Mouse (Mus musculus) regulatory T cell (primary cell): Measurements from ENCODE around the gene Ano6.
"Not testable (repeated sequence)": the region's sequence is repeated elsewhere in the genome, so short reads cannot be mapped to it uniquely, and the experiment has no call there.

Source experiments
- in situ Hi-C: fragments of 300-600 bp; cut with MboI, MseI; formaldehyde crosslinking; loops from one replicate; pipeline ENCODE4 v1.15.1; 2025; ENCODE audit warnings: high pct_unique_total_duplicates

Ano6 gene

GRCm38 (mm10) chr15:95823383-95824306 lies 33.0 kb downstream of the Ano6 start:
- in situ Hi-C loops, result loop anchor here (5.0 kb wide), 1 partner anchor 44 kb away; no protein-coding TSS in a partner anchor

DNA sequence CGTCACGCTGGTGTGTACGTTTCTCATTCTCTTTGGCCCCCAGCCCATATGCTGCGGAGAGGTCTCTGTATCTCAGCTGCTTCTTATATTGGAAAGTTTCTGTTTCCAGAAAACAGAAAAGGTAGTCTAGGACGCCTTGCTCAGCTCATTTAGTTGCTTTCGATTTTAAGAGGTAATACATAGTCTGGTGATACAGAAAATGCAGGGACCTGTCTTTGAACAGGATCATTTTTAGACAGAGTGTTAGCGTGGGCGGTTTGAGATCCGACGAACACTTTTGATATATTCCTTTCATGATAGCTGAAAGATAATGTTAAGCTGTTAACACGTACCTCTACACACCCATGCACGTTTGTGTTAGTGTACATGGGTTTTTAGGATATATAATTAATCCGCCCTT lies 35.9 kb downstream of the Ano6 start:
- in situ Hi-C loops, result no loop called here

DNA sequence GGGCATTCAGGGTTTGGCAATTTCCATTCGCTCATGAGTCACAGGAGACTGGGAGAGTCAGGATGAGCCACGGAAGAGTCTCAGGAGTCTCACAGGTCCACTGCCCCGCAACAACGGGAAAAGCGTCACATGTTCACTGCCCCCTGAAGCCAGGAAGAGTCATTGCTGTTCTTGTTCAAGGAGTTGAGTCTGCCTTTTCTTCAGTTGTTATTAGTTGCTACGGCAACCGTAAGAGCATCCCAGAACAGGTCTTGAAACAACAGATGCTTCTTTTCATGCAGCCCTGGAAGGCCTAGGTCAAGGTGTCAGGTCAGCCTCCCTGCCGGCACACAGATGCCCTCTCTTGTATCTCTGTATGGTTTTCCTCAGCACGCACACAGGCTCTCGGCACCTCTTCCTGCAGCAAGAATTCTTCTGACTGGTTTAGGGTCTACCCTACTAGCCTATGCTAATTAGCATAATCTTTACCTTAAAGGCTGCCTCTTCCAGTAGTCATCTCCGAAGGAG lies 36.9 kb downstream of the Ano6 start:
- in situ Hi-C loops, result no loop called here

DNA sequence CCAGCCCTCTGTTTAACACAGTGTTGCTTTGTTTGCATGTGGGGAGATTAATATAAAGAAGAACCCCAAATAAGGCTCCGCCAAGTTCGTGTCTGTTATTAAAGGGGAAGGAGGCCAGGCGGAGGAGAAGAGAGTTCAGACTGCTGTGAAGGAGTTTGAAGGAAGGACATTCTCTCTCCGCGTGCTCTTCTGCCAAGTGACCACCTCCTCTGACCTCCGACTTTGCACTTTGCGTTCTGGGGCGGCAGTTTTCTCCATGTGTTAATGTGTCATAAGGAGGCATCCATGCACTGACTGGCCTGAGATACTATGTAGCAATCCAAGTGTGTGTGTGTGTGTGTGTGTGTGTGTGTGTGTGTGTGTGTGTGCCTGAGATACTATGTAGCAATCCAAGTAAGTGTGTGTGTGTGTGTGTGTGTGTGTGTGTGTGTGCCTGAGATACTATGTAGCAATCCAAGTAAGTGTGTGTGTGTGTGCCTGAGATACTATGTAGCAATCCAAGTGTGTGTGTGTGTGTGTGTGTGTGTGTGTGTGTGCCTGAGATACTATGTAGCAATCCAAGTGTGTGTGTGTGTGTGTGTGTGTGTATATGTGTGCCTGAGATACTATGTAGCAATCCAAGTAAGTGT lies 37.5 kb downstream of the Ano6 start:
- in situ Hi-C loops, result not testable (repeated sequence)

DNA sequence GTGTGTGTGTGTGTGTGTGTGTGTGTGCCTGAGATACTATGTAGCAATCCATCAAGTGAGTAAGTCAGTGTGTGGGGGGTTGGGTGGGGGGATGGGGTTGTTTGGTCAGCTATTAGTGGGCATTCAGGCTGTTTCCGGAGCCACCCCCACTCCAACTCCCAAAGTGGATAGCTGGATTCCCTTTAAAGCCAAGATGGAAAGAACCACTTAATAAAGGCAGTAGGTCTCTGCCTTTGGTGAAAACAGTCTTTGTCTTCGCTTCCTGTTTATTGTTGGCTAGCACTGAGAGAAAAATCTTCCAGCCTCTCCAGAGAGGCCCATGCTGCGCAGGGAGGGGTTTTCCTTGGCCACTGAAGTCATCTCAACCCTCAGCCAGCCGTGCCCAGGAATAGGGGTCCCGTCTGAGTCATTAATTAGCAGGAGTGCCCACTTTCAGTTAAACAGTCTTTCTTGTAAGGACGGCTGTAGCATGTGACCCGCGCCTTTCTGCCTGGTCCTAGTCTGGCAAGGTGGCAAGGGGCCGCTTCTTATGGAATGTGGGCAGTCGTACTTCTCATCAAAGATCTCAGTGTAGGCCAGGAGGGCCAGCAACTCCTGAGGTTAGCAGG lies 38.1 kb downstream of the Ano6 start:
- in situ Hi-C loops, result no loop called here

DNA sequence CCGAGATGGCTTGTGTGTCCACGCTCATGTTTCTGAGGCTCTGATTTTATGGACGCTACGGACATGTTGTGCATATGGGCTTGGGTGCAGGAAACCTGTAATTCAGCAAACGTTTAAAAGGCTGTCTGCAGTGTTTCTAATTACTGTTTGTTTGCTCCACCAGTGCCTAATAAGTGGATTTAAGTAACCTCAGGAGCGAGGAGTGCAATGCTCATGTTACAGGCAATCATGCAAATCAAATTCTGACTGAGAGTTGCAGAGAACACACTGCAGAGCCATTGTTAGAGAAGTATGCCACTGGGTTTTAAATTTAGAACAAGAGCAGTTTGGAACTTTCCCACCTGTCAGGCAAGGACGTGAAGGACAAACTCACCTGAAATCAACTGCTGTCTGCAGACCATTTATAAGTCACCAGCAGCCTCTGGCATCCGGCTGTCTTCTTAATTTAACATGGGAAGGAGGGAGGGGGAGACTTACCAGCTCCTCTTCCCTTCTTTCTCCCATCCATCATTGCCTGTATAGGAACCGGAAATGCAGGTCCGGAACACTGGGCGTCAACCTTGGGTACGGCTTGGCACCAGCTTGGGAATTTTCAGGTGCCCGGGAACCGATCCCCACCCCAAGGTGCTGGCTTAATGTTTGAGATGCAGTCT lies 39.0 kb downstream of the Ano6 start:
- in situ Hi-C loops, result no loop called here

DNA sequence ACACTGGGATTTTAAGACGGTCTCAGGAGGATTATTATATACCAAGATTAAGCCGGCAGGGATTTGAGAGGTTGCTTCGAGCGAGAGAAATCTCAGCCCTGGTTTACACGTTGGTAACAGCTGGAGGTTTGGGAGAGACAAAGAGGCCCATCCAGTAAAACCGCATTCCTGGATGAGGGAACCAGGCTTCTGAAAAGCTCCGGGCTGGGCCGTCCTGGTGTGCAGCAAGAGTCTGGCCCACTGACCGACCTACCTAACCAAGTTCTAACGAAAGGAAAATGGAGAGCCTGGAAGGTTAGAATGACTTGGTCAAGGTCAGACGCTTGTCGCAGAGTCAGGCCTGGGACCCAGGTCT lies 39.5 kb downstream of the Ano6 start:
- in situ Hi-C loops, result no loop called here

GRCm38 (mm10) chr15:95833292-95833691 lies 42.6 kb downstream of the Ano6 start:
- in situ Hi-C loops, result no loop called here

DNA sequence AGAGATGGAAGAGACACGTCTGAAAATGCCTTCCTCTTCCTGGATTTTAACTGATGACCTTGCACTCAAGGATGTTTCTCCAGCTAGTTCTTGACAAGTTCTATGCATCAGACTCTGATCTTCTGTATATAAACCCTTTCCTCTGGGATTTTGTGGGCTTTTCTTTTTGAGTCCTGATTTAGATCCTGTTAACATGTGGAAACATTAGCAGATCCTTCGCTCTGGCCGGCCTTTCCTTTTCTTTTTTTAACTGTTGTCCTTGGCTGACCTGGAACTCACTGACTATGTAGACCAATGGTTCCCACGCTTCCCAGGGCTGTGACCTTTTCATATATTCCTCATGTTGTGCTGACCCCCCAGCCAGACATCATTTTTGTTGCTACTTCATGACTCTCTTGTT lies 45.4 kb downstream of the Ano6 start:
- in situ Hi-C loops, result no loop called here

DNA sequence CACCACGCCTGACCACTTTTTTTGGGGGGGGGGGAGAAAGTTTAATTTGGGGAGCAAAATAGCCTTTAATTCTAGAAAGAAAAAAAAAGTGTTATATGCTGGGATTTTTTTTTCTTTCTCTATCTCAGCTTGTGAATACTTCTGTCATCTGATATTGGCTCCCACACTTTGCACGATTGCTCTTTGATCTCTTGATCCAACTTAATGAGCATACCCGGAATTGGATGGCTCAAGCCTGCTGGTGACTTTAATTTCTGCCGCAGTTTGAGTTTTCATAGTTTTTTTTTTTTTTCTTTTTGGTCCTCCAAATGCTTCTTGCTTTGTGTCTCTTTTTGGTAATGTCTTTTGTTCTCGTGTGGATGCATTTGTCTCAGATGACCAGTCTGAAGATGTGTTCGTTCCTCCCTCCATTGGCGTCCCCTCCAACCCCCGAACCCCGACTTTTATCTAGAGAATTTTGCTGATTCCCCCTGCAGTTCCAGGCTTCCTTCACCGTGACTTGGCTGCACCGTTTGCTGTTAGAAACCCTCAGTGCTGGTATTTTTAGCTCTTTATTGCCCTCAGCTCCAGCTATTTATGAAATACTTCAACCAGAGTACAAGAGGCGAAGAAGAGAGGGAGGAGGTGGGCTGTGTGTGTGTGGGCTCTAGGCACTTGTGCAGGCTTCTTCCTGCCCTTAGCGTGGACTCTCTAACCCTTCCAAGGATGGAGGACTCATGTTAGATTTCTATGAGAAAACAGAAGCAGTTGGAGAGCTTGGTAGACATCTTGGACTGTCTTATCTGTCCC lies 46.2 kb downstream of the Ano6 start:
- in situ Hi-C loops, result no loop called here

DNA sequence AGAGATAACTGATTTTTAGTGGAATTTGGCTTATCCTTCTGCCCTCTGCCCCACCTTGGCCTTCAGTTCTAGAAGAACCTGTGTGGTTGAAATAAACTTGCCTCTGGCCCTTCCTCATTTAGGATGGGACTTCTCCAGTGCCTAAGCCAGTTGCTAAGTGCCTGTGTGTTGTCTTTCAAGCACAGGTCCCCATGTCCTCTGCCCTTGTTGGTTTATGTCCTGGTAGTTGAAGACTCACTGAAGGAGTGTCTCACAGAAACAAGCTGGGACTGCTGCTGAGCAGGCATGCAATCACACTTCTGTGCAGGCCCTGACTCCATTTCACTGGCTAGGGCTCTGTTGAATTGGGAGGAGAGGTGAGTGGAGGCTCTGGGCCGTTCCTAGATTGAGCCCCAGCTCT lies 46.9 kb downstream of the Ano6 start:
- in situ Hi-C loops, result no loop called here

- in situ Hi-C loops, result no loop called here
Measured at GRCm38 (mm10) chr15:95838171-95839020, 47.8 kb downstream of the Ano6 start.

DNA sequence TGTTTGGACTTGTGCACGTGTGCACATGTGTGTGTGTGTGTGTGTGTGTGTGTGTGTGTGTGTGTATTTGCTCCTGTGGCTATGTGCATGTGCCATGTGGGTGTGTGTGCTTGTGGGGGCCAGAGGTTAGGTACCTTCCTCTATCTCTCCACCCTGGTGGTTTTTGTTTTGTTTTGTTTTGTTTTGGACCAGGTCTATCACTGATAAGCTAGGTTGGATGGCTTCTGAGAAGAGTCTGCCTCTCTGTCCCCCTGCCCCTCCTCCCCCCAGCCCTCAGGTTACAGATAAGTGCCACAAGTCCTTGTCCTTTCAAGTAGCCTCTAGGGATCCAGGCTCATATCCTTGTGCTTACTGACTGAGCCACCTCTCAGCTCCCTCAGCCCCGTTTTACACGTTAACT lies 49.1 kb downstream of the Ano6 start:
- in situ Hi-C loops, result no loop called here

- in situ Hi-C loops, result no loop called here
Measured at GRCm38 (mm10) chr15:95843183-95843949, 52.7 kb downstream of the Ano6 start.

DNA sequence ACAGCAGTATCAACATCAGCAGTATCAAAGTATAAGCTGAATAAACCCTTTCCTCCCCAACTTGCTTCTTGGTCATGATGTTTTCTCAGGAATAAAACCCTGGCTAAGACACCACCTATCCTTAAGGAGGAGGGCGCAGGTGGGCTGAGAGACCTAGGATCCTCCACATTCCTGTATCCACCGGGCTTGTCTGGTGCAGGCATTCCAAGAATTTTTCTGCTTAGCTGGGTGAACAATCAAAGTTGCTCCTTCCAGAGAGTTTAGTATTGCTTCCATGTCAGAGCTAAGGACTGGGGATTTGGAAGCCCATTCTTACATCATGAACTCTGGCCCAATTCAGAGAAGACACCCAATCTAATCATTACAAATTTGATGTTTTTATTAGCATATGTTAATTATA lies 53.8 kb downstream of the Ano6 start:
- in situ Hi-C loops, result no loop called here

DNA sequence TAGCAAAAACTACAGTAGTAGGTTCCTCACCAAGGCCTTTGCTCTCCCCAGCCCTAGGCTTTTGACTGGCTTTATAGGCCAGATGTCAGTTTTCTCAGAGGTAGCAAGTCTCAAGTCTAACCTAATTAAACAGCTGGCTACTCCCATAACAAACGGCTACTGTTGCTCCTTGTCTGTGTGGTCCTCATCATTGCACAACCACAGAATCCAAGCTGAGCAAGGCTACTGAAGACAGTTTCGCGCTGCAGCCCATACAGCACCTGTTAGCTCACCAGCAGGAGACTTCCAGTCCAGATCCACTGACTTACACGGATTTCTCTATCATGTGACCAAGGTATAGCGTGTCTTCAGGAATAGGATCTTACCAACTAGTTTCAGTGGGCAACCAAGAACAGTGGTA lies 55.5 kb downstream of the Ano6 start:
- in situ Hi-C loops, result no loop called here

DNA sequence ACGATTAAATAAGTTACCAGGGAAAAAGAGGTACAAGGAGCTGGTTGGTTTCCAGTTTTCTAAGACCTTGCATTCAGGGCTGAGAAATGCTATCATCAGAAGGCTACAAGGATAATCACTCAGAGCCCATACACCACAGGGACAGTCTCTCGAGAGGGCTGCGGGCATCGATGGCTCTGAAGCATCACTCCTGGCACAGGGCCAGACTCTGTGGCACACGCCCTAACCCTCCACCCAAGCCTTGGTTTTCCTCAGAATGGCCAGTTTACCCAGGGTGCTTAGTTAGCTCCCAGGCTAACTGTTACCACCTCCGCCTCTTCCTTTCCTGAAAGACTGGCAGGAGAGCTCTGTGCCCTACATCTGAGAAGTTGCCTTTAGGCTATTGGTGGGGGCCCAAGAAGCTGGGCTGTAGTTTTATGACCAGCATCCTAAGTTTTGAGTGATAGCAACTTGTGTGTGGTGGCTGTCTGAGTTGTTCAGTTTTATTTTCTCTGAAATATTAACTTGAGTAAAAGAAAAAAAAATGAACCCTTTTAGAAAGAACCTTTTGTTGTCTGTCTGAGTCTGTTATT lies 57.9 kb downstream of the Ano6 start:
- in situ Hi-C loops, result no loop called here

GRCm38 (mm10) chr15:95849513-95850411 lies 59.1 kb downstream of the Ano6 start:
- in situ Hi-C loops, result no loop called here
